Mouse (Mus musculus): Measurements from ENCODE around the gene Rpp25.

Rpp25 gene

GRCm38 (mm10) chr9:57517113-57517512, 13.3 kb downstream of the Rpp25 start:
- in situ Hi-C loops (cut with MboI; ENCODE audit: unreplicated experiment in 2 of 2), result loop anchor here (5.0 to 25.0 kb wide), 7 partner anchors 35 to 580 kb away; partner anchors contain the start of genes Imp3 (in 1 of the 2), Ppcdc (in 1 of the 2), Sin3a (in 1 of the 2) and Snx33 (in 1 of the 2)

- in situ Hi-C loops (cut with MboI; ENCODE audit: unreplicated experiment in 2 of 2), result loop anchor here (5.0 to 25.0 kb wide), 6 partner anchors 33 to 583 kb away; partner anchors contain the start of genes Csk (in 1 of the 2), Cyp11a1 (in 1 of the 2), Imp3 (in 1 of the 2) and Ppcdc (in 1 of the 2)
Observed at GRCm38 (mm10) chr9:57520375-57521055, 16.7 kb downstream of the Rpp25 start.

- in situ Hi-C loops (cut with MboI; ENCODE audit: unreplicated experiment in 2 of 2), result loop anchor here (5.0 to 25.0 kb wide), 6 partner anchors 34 to 584 kb away; partner anchors contain the start of genes Csk (in 1 of the 2), Cyp11a1 (in 1 of the 2), Imp3 (in 1 of the 2) and Ppcdc (in 1 of the 2)
Observed at GRCm38 (mm10) chr9:57521056-57521911, 17.5 kb downstream of the Rpp25 start, which contains the start of gene Cox5a. Cox5a (plus strand) TSS chr9:57521274.

GRCm38 (mm10) chr9:57522114-57522860, 18.5 kb downstream of the Rpp25 start:
- in situ Hi-C loops (cut with MboI; ENCODE audit: unreplicated experiment in 2 of 2), result loop anchor here (5.0 to 25.0 kb wide), 6 partner anchors 35 to 585 kb away; partner anchors contain the start of genes Csk (in 1 of the 2), Cyp11a1 (in 1 of the 2), Imp3 (in 1 of the 2) and Ppcdc (in 1 of the 2)

- in situ Hi-C loops (cut with MboI; ENCODE audit: unreplicated experiment in 2 of 2), result loop anchor here (5.0 to 25.0 kb wide), 6 partner anchors 36 to 586 kb away; partner anchors contain the start of genes Csk (in 1 of the 2), Cyp11a1 (in 1 of the 2), Imp3 (in 1 of the 2) and Ppcdc (in 1 of the 2)
Observed at GRCm38 (mm10) chr9:57522861-57523246, 19.0 kb downstream of the Rpp25 start.

GRCm38 (mm10) chr9:57523754-57524153, 19.9 kb downstream of the Rpp25 start:
- in situ Hi-C loops (cut with MboI; ENCODE audit: unreplicated experiment in 2 of 2), result loop anchor here (5.0 to 25.0 kb wide), 6 partner anchors 36 to 586 kb away; partner anchors contain the start of genes Csk (in 1 of the 2), Cyp11a1 (in 1 of the 2), Imp3 (in 1 of the 2) and Ppcdc (in 1 of the 2)

GRCm38 (mm10) chr9:57524439-57524838, 20.6 kb downstream of the Rpp25 start:
- in situ Hi-C loops (cut with MboI; ENCODE audit: unreplicated experiment in 2 of 2), result loop anchor here (5.0 to 25.0 kb wide), 6 partner anchors 37 to 587 kb away; partner anchors contain the start of genes Csk (in 1 of the 2), Cyp11a1 (in 1 of the 2), Imp3 (in 1 of the 2) and Ppcdc (in 1 of the 2)

GRCm38 (mm10) chr9:57525516-57525915, 21.7 kb downstream of the Rpp25 start:
- in situ Hi-C loops (cut with MboI; ENCODE audit: unreplicated experiment in 2 of 2), result loop anchor here in 1 of 2 experiments (10.0 kb wide), 2 partner anchors 219 to 479 kb away; partner anchors contain the start of gene Cyp11a1

- in situ Hi-C loops (cut with MboI; ENCODE audit: unreplicated experiment in 2 of 2), result loop anchor here in 1 of 2 experiments (10.0 kb wide), 2 partner anchors 218 to 478 kb away; partner anchors contain the start of gene Cyp11a1
Observed at GRCm38 (mm10) chr9:57526435-57526834, 22.6 kb downstream of the Rpp25 start.

- in situ Hi-C loops (cut with MboI; ENCODE audit: unreplicated experiment in 2 of 2), result loop anchor here in 1 of 2 experiments (10.0 kb wide), 1 partner anchor 223 kb away; no protein-coding TSS in a partner anchor
Observed at GRCm38 (mm10) chr9:57531946-57532345, 28.1 kb downstream of the Rpp25 start.

GRCm38 (mm10) chr9:57536362-57536761, 32.5 kb downstream of the Rpp25 start:
- in situ Hi-C loops (cut with MboI; ENCODE audit: unreplicated experiment in 2 of 2), result loop anchor here in 1 of 2 experiments (10.0 kb wide), 1 partner anchor 218 kb away; no protein-coding TSS in a partner anchor

- in situ Hi-C loops (cut with MboI; ENCODE audit: unreplicated experiment in 2 of 2), result loop anchor here in 1 of 2 experiments (10.0 kb wide), 1 partner anchor 218 kb away; no protein-coding TSS in a partner anchor
Observed at GRCm38 (mm10) chr9:57537044-57537727, 33.4 kb downstream of the Rpp25 start, which contains the start of gene Fam219b. Fam219b (plus strand) TSS chr9:57537528.

- in situ Hi-C loops (cut with MboI; ENCODE audit: unreplicated experiment in 2 of 2), result loop anchor here in 1 of 2 experiments (10.0 kb wide), 1 partner anchor 217 kb away; no protein-coding TSS in a partner anchor
Observed at GRCm38 (mm10) chr9:57537728-57538181, 33.9 kb downstream of the Rpp25 start.

GRCm38 (mm10) chr9:57539550-57539949, 35.7 kb downstream of the Rpp25 start:
- in situ Hi-C loops (cut with MboI; ENCODE audit: unreplicated experiment in 2 of 2), result loop anchor here in 1 of 2 experiments (10.0 kb wide), 1 partner anchor 215 kb away; no protein-coding TSS in a partner anchor

GRCm38 (mm10) chr9:57541312-57541711, 37.5 kb downstream of the Rpp25 start:
- in situ Hi-C loops (cut with MboI; ENCODE audit: unreplicated experiment in 2 of 2), result loop anchor here in 1 of 2 experiments (5.0 kb wide), 2 partner anchors 81 to 116 kb away; partner anchors contain the start of gene Lman1l

- in situ Hi-C loops (cut with MboI; ENCODE audit: unreplicated experiment in 2 of 2), result loop anchor here in 1 of 2 experiments (5.0 kb wide), 2 partner anchors 78 to 113 kb away; partner anchors contain the start of gene Lman1l
Observed at GRCm38 (mm10) chr9:57543951-57544350, 40.1 kb downstream of the Rpp25 start.

- in situ Hi-C loops (cut with MboI; ENCODE audit: unreplicated experiment in 2 of 2), result no loop called here
Observed at GRCm38 (mm10) chr9:57547287-57547686, 43.5 kb downstream of the Rpp25 start.

GRCm38 (mm10) chr9:57547869-57548268, 44.0 kb downstream of the Rpp25 start:
- in situ Hi-C loops (cut with MboI; ENCODE audit: unreplicated experiment in 2 of 2), result no loop called here

All from v-Abl transformed pro-B cells (cell line).